8 mouse cellular contexts compared by ENCODE assay signal in the genomic region with DNA sequence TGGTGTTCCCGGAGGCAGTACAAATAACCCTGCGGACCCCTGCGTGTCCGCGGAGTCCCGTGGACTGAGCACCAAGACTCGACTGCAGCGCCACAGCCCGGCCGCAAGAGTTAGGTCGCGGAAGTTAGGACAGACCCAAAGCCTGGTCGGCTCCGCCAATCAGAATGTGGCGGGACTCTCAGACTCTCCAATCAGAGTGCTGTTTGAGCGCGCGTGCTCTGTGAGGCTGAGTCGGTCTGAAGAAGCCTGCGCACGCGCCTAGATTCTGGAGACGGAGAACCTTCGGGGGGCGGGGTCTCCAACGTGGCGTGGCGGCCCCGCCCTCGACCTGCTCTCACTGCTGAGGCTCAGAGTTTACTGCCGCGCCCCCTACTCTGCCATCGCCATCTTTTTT. TPM values are rescaled to one million over a fixed set of nuclear protein-coding genes. Genes with fewer than 3 reads are reported as not detected.
DNase-seq lines count a peak whose midpoint lies in the region; ATAC-seq and TF ChIP-seq lines count a peak whose summit lies in the region.

A gene (minus strand): TSS at position 131 of the 394 bp plus-strand sequence.

- TF ChIP-seq POLR2A in brain, embryonic 14.5 days (IDR thresholded peaks at IDR 0.05; ENCODE audit: borderline replicate concordance, extremely low read depth, insufficient read depth, insufficient read length, poor library complexity, severe bottlenecking), result peak; percentile 51; the same call in 1 of the 2 replicates
- peak; percentile 78 for TF ChIP-seq POLR2A in liver, adult 2 months (IDR thresholded peaks at IDR 0.05; ENCODE audit: extremely low read depth, insufficient read depth, low read length)
- peak; percentile 87 for TF ChIP-seq POLR2A in myocyte (IDR thresholded peaks at IDR 0.05; ENCODE audit: insufficient read length, low read depth)

- DNase-seq in brain, embryonic 14.5 days (ENCODE audit: low read depth), result peak; percentile 100
- DNase-seq in liver, adult 2 months (ENCODE audit: extremely low read depth, low read depth, low spot score), result peak; percentile 93
- DNase-seq in splenic B cell, adult 2 months (ENCODE audit: low read depth, low spot score), result peak; percentile 99

- TF ChIP-seq CTCF in C2C12 (IDR thresholded peaks at IDR 0.05; ENCODE audit: control insufficient read depth, insufficient read depth, insufficient read length), result peak; percentile 69
- TF ChIP-seq CTCF in brain, embryonic 14.5 days (IDR thresholded peaks at IDR 0.05; ENCODE audit: borderline replicate concordance, extremely low read depth, insufficient read depth, insufficient read length), result peak; percentile 46; the same call in 1 of the 2 replicates
- peak; percentile 68 for TF ChIP-seq CTCF in liver, adult 2 months (IDR thresholded peaks at IDR 0.05; ENCODE audit: low read depth, low read length)

- WGBS in heart, embryonic 11.5 days (ENCODE audit: insufficient replicate concordance), result under 1% methylated on average over 33 of the region's 33 CpGs
- WGBS in kidney, embryonic 16.5 days, result under 1% methylated on average over 33 of the region's 33 CpGs
- WGBS in liver, adult 2 months, result under 1% methylated on average over 33 of the region's 33 CpGs

- H3K36me3 ChIP-seq in C2C12 (ENCODE audit: control insufficient read depth, insufficient read depth) (peaks cover 9% of the 10 kb centered on the region), myocyte (ENCODE audit: control insufficient read depth, insufficient read depth) (peaks cover 3% of the 10 kb centered on the region)
- H3K36me3 ChIP-seq in erythroblast, embryonic 14.5 days (ENCODE audit: control insufficient read depth), result peaks cover 38% of the 10 kb centered on the region
- peaks cover 2% of the 10 kb centered on the region; the same call in 1 of the 2 replicates for H3K36me3 ChIP-seq in heart, embryonic 11.5 days (ENCODE audit: control insufficient read depth, insufficient read depth, low read length)
- H3K36me3 ChIP-seq in kidney, embryonic 16.5 days (ENCODE audit: insufficient read depth, low read length), result no peaks in the 10 kb centered on the region
- H3K36me3 ChIP-seq in liver, adult 2 months (ENCODE audit: control insufficient read depth, insufficient read depth, low read length), result peaks cover under 1% of the 10 kb centered on the region
- H3K36me3 ChIP-seq in splenic B cell, adult 2 months (ENCODE audit: control insufficient read depth, insufficient read depth, low read length, poor library complexity, severe bottlenecking), result peaks cover 2% of the 10 kb centered on the region; the same call in 1 of the 2 replicates

- peaks cover 49% of the 10 kb centered on the region for H3K79me2 ChIP-seq in C2C12 (ENCODE audit: control insufficient read depth, insufficient read depth)
- H3K79me2 ChIP-seq in liver, adult 2 months (ENCODE audit: control insufficient read depth, insufficient read depth, low read length), result peaks cover 11% of the 10 kb centered on the region; the same call in 1 of the 2 replicates
- peaks cover 28% of the 10 kb centered on the region for H3K79me2 ChIP-seq in myocyte (ENCODE audit: control insufficient read depth, insufficient read depth)

- H3K27me3 ChIP-seq in C2C12 (ENCODE audit: control insufficient read depth, insufficient read depth, insufficient read length) (no peaks in the 10 kb centered on the region), myocyte (ENCODE audit: control insufficient read depth, insufficient read depth, insufficient read length) (no peaks in the 10 kb centered on the region)
- no peaks in the 10 kb centered on the region for H3K27me3 ChIP-seq in erythroblast, embryonic 14.5 days (ENCODE audit: control insufficient read depth)
- H3K27me3 ChIP-seq in heart, embryonic 11.5 days (ENCODE audit: control insufficient read depth, insufficient read depth, low read length), result no peaks in the 10 kb centered on the region
- H3K27me3 ChIP-seq in kidney, embryonic 16.5 days (ENCODE audit: insufficient read depth, low read length), result no peaks in the 10 kb centered on the region
- no peaks in the 10 kb centered on the region; the same call in 1 of the 2 replicates for H3K27me3 ChIP-seq in liver, adult 2 months (ENCODE audit: control insufficient read depth, insufficient read depth, low read length)
- no peaks in the 10 kb centered on the region for H3K27me3 ChIP-seq in splenic B cell, adult 2 months (ENCODE audit: control insufficient read depth, insufficient read depth, low read length, poor library complexity, severe bottlenecking)

- ATAC-seq in heart, embryonic 11.5 days (replicated peaks; ENCODE audit: insufficient number of reproducible peaks, low FRiP score, low TSS enrichment), result peak; percentile 90
- ATAC-seq in kidney, embryonic 16.5 days (ENCODE audit: low FRiP score, low TSS enrichment), result peak; percentile 95

- H3K79me3 ChIP-seq in C2C12 (ENCODE audit: low read depth), result peaks cover 23% of the 10 kb centered on the region

- H3K4me1 ChIP-seq in erythroblast, embryonic 14.5 days (ENCODE audit: control insufficient read depth), result peaks cover 90% of the 10 kb centered on the region
- peaks cover 37% of the 10 kb centered on the region for H3K4me1 ChIP-seq in heart, embryonic 11.5 days (ENCODE audit: control insufficient read depth, insufficient read depth, low read length)
- H3K4me1 ChIP-seq in kidney, embryonic 16.5 days (ENCODE audit: insufficient read depth, low read length), result peaks cover 68% of the 10 kb centered on the region
- H3K4me1 ChIP-seq in liver, adult 2 months (ENCODE audit: control insufficient read depth, insufficient read depth, low read length), result peaks cover 17% of the 10 kb centered on the region

- peak within 1 kb of the TSS; percentile 94 for H3K27ac ChIP-seq in heart, embryonic 11.5 days (ENCODE audit: low read depth, low read length)
- H3K27ac ChIP-seq in kidney, embryonic 16.5 days (ENCODE audit: low read length), result peak within 1 kb of the TSS; percentile 95
- H3K27ac ChIP-seq in liver, adult 2 months (replicated peaks; ENCODE audit: insufficient read depth, low read depth, low read length), result peak within 1 kb of the TSS; percentile 84

- peak within 1 kb of the TSS; percentile 62 for H3K4me3 ChIP-seq in C2C12 (ENCODE audit: insufficient read depth, poor library complexity, severe bottlenecking)
- peak within 1 kb of the TSS; percentile 86 for H3K4me3 ChIP-seq in erythroblast, embryonic 14.5 days (replicated peaks)
- H3K4me3 ChIP-seq in heart, embryonic 11.5 days (ENCODE audit: low read depth, low read length), result peak within 1 kb of the TSS; percentile 86
- H3K4me3 ChIP-seq in kidney, embryonic 16.5 days (ENCODE audit: low read length), result peak within 1 kb of the TSS; percentile 88
- peak within 1 kb of the TSS; percentile 83 for H3K4me3 ChIP-seq in liver, adult 2 months (ENCODE audit: insufficient read depth, low read depth, low read length)
- peak within 1 kb of the TSS; percentile 94 for H3K4me3 ChIP-seq in myocyte

- H3K4me2 ChIP-seq in heart, embryonic 11.5 days, result peak within 1 kb of the TSS; percentile 81
- H3K4me2 ChIP-seq in kidney, embryonic 16.5 days (replicated peaks; ENCODE audit: low read depth, low read length), result peak within 1 kb of the TSS; percentile 91
- peak within 1 kb of the TSS; percentile 81 for H3K4me2 ChIP-seq in myocyte (ENCODE audit: low read depth)

- H3ac ChIP-seq in C2C12 (ENCODE audit: control insufficient read depth, insufficient read length, low read depth) (peak within 1 kb of the TSS; percentile 95), myocyte (ENCODE audit: control insufficient read depth, insufficient read length) (peak within 1 kb of the TSS; percentile 29)

- H3K9me3 ChIP-seq in erythroblast, embryonic 14.5 days (ENCODE audit: control insufficient read depth, low read length), result no peaks in the 10 kb centered on the region
- no peaks in the 10 kb centered on the region for H3K9me3 ChIP-seq in heart, embryonic 11.5 days (replicated peaks; ENCODE audit: control insufficient read depth, low read length)
- H3K9me3 ChIP-seq in kidney, embryonic 16.5 days (ENCODE audit: low read length), result no peaks in the 10 kb centered on the region

- peak within 1 kb of the TSS; percentile 95 for H3K9ac ChIP-seq in heart, embryonic 11.5 days (ENCODE audit: low read depth, low read length)
- H3K9ac ChIP-seq in kidney, embryonic 16.5 days (replicated peaks; ENCODE audit: low read length), result peak within 1 kb of the TSS; percentile 94
- H3K9ac ChIP-seq in liver, adult 2 months (ENCODE audit: low read depth, low read length), result peak within 1 kb of the TSS; percentile 84

TF ChIP-seq in C2C12, 6 proteins besides CTCF, POLR2A, EP300 and RAD21:
- TF ChIP-seq MYOG (IDR thresholded peaks at IDR 0.05; ENCODE audit: control insufficient read depth, extremely low read depth, insufficient read length), result no peak
- TF ChIP-seq MAX (IDR thresholded peaks at IDR 0.05), result peak; percentile 63
- peak; percentile 62 for TF ChIP-seq USF1 (IDR thresholded peaks at IDR 0.05; ENCODE audit: low read depth)
TF ChIP-seq in C2C12: peak in this region for 2.

TF ChIP-seq in myocyte, 11 proteins besides CTCF, POLR2A, EP300 and RAD21:
- TF ChIP-seq REST (IDR thresholded peaks at IDR 0.05; ENCODE audit: insufficient read depth, insufficient read length), result no peak
- peak; percentile 88 for TF ChIP-seq POLR2AphosphoS2 (IDR thresholded peaks at IDR 0.05; ENCODE audit: insufficient read length, low read depth)
- peak; percentile 75 for TF ChIP-seq E2F4 (IDR thresholded peaks at IDR 0.05; ENCODE audit: insufficient read depth)
TF ChIP-seq in myocyte: peak in this region for 2.

RNA-seq across cellular contexts. Expression of the gene that starts here (rescaled TPM):
- 70.5 TPM for polyA plus RNA-seq in C2C12 (2012; fragmentation: generic; extraction: Trizol)
- polyA plus RNA-seq in brain, embryonic 14.5 days (2012; rRNA removed), result 31.2 and 46.2 TPM in 2 replicates
- polyA plus RNA-seq in erythroblast, embryonic 14.5 days (2012), result 9.0 and 10.3 TPM in 2 replicates
- polyA plus RNA-seq in heart, embryonic 11.5 days (2014; fragmentation: Nextera tagmentation; extraction: Ambion mirVana), result 64.5 and 70.0 TPM in 2 replicates
- 105 and 109 TPM in 2 replicates for polyA plus RNA-seq in kidney, embryonic 16.5 days (2015; fragmentation: Nextera tagmentation; extraction: Ambion mirVana)
- total RNA-seq in liver, adult 2 months (2014; rRNA removed), result 30.9 and 35.3 TPM in 2 replicates
- polyA plus RNA-seq in liver, adult 2 months (2012; rRNA removed), result 63.8 and 65.1 TPM in 2 replicates
- 91.4 TPM for polyA plus RNA-seq in myocyte (2012; fragmentation: generic; extraction: Trizol)

Comparison
In these comparisons a context has a peak if more than half of its experiments do, and no peak if none do; other contexts are left out.
1. Peak in every context shown above with its lines: DNase-seq, ATAC-seq, H3K4me3 ChIP-seq and H3K27ac ChIP-seq.